Mouse (Mus musculus) ES-Bruce4 (cell line): ENCODE results near the gene Gm15319.
"Not testable (repeated sequence)": the region's sequence is repeated elsewhere in the genome, so short reads cannot be mapped to it uniquely, and the experiment has no call there.

Source experiments
- CTCF ChIP-seq: IDR thresholded peaks from one replicate; pipeline ENCODE4 v1.8.1; 2011; ENCODE audit warnings: low read depth, low read length
- EP300 ChIP-seq: IDR thresholded peaks from 2 replicates; pipeline ENCODE4 v1.6.1; 2011; ENCODE audit warnings: low read depth, low read length; ENCODE audit not compliant: insufficient read depth
- POLR2A ChIP-seq: IDR thresholded peaks from one replicate; pipeline ENCODE4 v1.8.1; 2011; ENCODE audit warnings: low read length; ENCODE audit not compliant: insufficient read depth

DNA sequence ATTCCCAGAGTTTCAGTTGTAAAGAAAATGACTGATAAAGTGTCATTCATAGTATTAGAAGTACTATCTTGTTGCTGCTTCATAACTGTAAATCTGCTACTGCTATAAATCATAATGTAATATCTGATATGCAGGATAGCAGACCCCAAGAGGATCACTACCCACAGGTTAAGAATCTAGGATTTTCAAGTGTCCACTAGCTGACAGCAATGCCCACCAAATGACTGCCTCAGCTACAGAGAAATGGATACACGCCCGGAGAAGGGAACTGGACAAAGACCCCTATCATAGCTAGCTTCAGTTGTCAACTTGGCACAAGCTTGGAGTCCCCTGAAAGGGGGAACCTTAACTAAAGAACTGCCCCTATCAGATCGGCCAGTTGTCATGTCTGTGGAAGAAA, 18.6 kb upstream of the Gm15319 start:
- not testable (repeated sequence) for TF ChIP-seq POLR2A, CTCF, EP300
